ENCODE assay signal across 7 mouse cellular contexts in the genomic region with DNA sequence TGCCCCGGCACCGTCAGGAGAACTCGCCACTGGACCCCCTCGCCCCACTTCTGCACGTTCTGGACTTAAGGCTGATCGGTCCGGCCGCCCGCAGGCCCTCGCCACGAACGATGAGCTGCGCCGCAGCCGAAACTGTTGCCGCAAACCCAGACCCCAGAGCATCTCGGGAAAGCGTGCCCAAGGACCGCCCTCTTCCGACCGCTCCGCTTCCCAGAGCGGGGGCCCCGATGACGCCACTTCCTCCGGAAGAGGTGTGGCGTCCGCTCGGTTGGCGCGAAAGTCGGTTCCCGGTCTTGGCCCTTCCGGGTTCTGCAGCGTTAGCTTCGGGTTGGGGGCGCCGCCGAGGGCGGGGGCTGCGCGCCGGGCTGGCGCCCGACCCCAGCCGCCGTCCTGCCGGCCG. TPM values are rescaled to one million over a fixed set of nuclear protein-coding genes. Genes with fewer than 3 reads are reported as not detected.
DNase-seq lines count a peak whose midpoint lies in the region; ATAC-seq lines count a peak whose summit lies in the region.

1300017J02Rik (minus strand) TSS at position 156 of the 400 bp plus-strand sequence.
Topbp1 (plus strand) TSS at position 289 of the 400 bp plus-strand sequence.

- under 1% methylated on average over 49 of the region's 49 CpGs for whole genome bisulfite sequencing in intestine, embryonic 15.5 days
- under 1% methylated on average over 49 of the region's 49 CpGs for WGBS in midbrain, embryonic 10.5 days

- H3K9ac ChIP-seq in intestine, embryonic 15.5 days: peak within 1 kb of the TSS; percentile 86

- peak; percentile 91 to 92 for DNase-seq in adrenal gland, adult 18-20 months (ENCODE audit: low spot score in 2 of 2)
- peak; percentile 98 for DNase-seq in embryo, embryonic 11 days
- DNase-seq in gastrocnemius, postnatal 36 days: peak; percentile 83 to 90
- peak; percentile 90 to 93 for DNase-seq in left cerebral cortex, postnatal 25 days (ENCODE audit: low spot score in 2 of 2)
- peak; percentile 96 for DNase-seq in midbrain, embryonic 10.5 days (ENCODE audit: low spot score)
- peak; percentile 92 for DNase-seq in right cerebral cortex, postnatal 4 days

- ATAC-seq in intestine, embryonic 15.5 days: peak; percentile 99

- H3K27me3 ChIP-seq in intestine, embryonic 15.5 days (replicated peaks): no peaks in the 10 kb centered on the region
- H3K27me3 ChIP-seq in midbrain, embryonic 10.5 days (ENCODE audit: low read depth, poor library complexity, severe bottlenecking): no peaks in the 10 kb centered on the region

- peak within 1 kb of the TSS; percentile 89 for H3K4me3 ChIP-seq in intestine, embryonic 15.5 days (replicated peaks)
- H3K4me3 ChIP-seq in midbrain, embryonic 10.5 days: peak within 1 kb of the TSS; percentile 94

- H3K4me2 ChIP-seq in intestine, embryonic 15.5 days (replicated peaks): peak within 1 kb of the TSS; percentile 72

- H3K27ac ChIP-seq in intestine, embryonic 15.5 days: peak within 1 kb of the TSS; percentile 78
- peak within 1 kb of the TSS; percentile 97 for H3K27ac ChIP-seq in midbrain, embryonic 10.5 days (replicated peaks)

- intact Hi-C loops in gastrocnemius, postnatal 36 days (cut with DNase I): loop anchor here (5.0 kb wide), 2 partner anchors 78 to 213 kb away; no protein-coding TSS in a partner anchor
- intact Hi-C loops in left cerebral cortex, postnatal 25 days (cut with DNase I): loop anchor here (5.0 kb wide), 1 partner anchor 213 kb away; no protein-coding TSS in a partner anchor

- H3K36me3 ChIP-seq in intestine, embryonic 15.5 days: peaks cover 12% of the 10 kb centered on the region; the same call in 1 of the 2 replicates
- H3K36me3 ChIP-seq in midbrain, embryonic 10.5 days: peaks cover 33% of the 10 kb centered on the region

- no peaks in the 10 kb centered on the region for H3K9me3 ChIP-seq in intestine, embryonic 15.5 days
- H3K9me3 ChIP-seq in midbrain, embryonic 10.5 days (replicated peaks): no peaks in the 10 kb centered on the region

- H3K4me1 ChIP-seq in intestine, embryonic 15.5 days (replicated peaks): peaks cover 3% of the 10 kb centered on the region; the same call in 1 of the 2 replicates
- peaks cover 35% of the 10 kb centered on the region for H3K4me1 ChIP-seq in midbrain, embryonic 10.5 days

RNA-seq across cellular contexts. Expression of gene 1300017J02Rik, which starts in this region (rescaled TPM):
- total RNA-seq in adrenal gland, adult 18-20 months (2021): not detected
- total RNA-seq in gastrocnemius, postnatal 36 days (2021): not detected
- polyA plus RNA-seq in intestine, embryonic 15.5 days (2015; fragmentation: Nextera tagmentation; extraction: Ambion mirVana): 2.3 and 2.4 TPM in 2 replicates
- total RNA-seq in left cerebral cortex, postnatal 25 days (2021): not detected
- 3.5 and 4.5 TPM in 2 replicates for polyA plus RNA-seq in midbrain, embryonic 10.5 days (2016; fragmentation: Nextera tagmentation; extraction: Ambion mirVana)

RNA-seq across cellular contexts. Expression of gene Topbp1, which starts in this region (rescaled TPM):
- 10 to 100 TPM; 17.7 to 29.2 TPM for total RNA-seq in adrenal gland, adult 18-20 months (2021)
- 1 to 10 TPM; 6.1 to 7.7 TPM for total RNA-seq in gastrocnemius, postnatal 36 days (2021)
- 55.4 and 62.3 TPM in 2 replicates for polyA plus RNA-seq in intestine, embryonic 15.5 days (2015; fragmentation: Nextera tagmentation; extraction: Ambion mirVana)
- 10 to 100 TPM; 19.4 to 19.5 TPM for total RNA-seq in left cerebral cortex, postnatal 25 days (2021)
- polyA plus RNA-seq in midbrain, embryonic 10.5 days (2016; fragmentation: Nextera tagmentation; extraction: Ambion mirVana): 78.9 and 79.3 TPM in 2 replicates

Comparison
In these comparisons a context has a peak if more than half of its experiments do, and no peak if none do; other contexts are left out.
1. Peak in every context shown above with its lines: DNase-seq, ATAC-seq, H3K4me3 ChIP-seq and H3K27ac ChIP-seq.